ENCODE assay signal across 24 mouse cellular contexts in genomic region chr10:111743291-111743690, GRCm38 (mm10).
DNase-seq lines count a peak whose midpoint lies in the region; ATAC-seq lines count a peak whose summit lies in the region.
"Had no signal": no experiment of that assay in that cellular context is flagged by ENCODE, and none has a peak within 500 bp of the region (broad histone marks: within the 10 kb centered on the region; RNA-seq: fewer than 3 reads in every experiment).

No protein-coding gene starts in this region.

- WGBS in heart, embryonic 10.5 days, result 83% methylated on average over 9 of the region's 9 CpGs
- WGBS in hindbrain, embryonic 13.5 days, result 38% methylated on average over 9 of the region's 9 CpGs
- 25% methylated on average over 9 of the region's 9 CpGs for whole genome bisulfite sequencing in neural tube, embryonic 13.5 days

- DNase-seq in heart, embryonic 10.5 days (ENCODE audit: low spot score), result peak; percentile 14
- no peak for DNase-seq in heart, postnatal 4 days
- DNase-seq in embryo, embryonic 10.5 days (ENCODE audit: low spot score), result peak; percentile 33
- no peak for DNase-seq in layer of hippocampus, adult 11-12 months (ENCODE audit: low spot score)
- DNase-seq in layer of hippocampus, adult 9-11 months, result no peak
- DNase-seq: adrenal gland, postnatal 14 days; cerebellum, adult 11 months; cerebellum, adult 9-11 months; gastrocnemius, postnatal 14 days; kidney, postnatal 14 days; liver, postnatal 0 days; lung, postnatal 36 days; thymus, adult 2 months; thymus, postnatal 36 days had no signal

- no peaks in the 10 kb centered on the region for H3K27me3 ChIP-seq in heart, embryonic 10.5 days (ENCODE audit: insufficient read depth, poor library complexity, severe bottlenecking)
- no peaks in the 10 kb centered on the region for H3K27me3 ChIP-seq in hindbrain, embryonic 13.5 days
- H3K27me3 ChIP-seq in neural tube, embryonic 13.5 days, result no peaks in the 10 kb centered on the region
- H3K27me3 ChIP-seq: forebrain, embryonic 13.5 days; limb, embryonic 13.5 days; liver, embryonic 12.5 days; midbrain, embryonic 12.5 days; Patski had no signal

- no peak overlapping the region for H3K27ac ChIP-seq in heart, embryonic 10.5 days
- H3K27ac ChIP-seq in hindbrain, embryonic 13.5 days, result 0 out of 2 replicates have a peak overlapping the region, but pooled peaks have one; percentile 36
- H3K27ac ChIP-seq in neural tube, embryonic 13.5 days (replicated peaks), result peak overlapping the region; percentile 46
- H3K27ac ChIP-seq: forebrain, embryonic 13.5 days; limb, embryonic 13.5 days; liver, embryonic 12.5 days; midbrain, embryonic 12.5 days had no signal

- no peak for ATAC-seq in hindbrain, embryonic 13.5 days (ENCODE audit: low FRiP score)
- ATAC-seq in neural tube, embryonic 13.5 days (ENCODE audit: low read depth), result no peak; the same call in 1 of the 2 replicates
- ATAC-seq: forebrain, embryonic 13.5 days; intestine, postnatal 0 days; liver, embryonic 12.5 days; liver, postnatal 0 days; Patski had no signal

- H3K4me2 ChIP-seq in hindbrain, embryonic 13.5 days, result peak overlapping the region; percentile 11; the same call in 1 of the 2 replicates
- peak overlapping the region; percentile 27 for H3K4me2 ChIP-seq in neural tube, embryonic 13.5 days
- H3K4me2 ChIP-seq: forebrain, embryonic 13.5 days; heart, embryonic 11.5 days; limb, embryonic 13.5 days; liver, embryonic 12.5 days; midbrain, embryonic 12.5 days had no signal

- no peaks in the 10 kb centered on the region for H3K9me3 ChIP-seq in heart, embryonic 10.5 days
- H3K9me3 ChIP-seq in hindbrain, embryonic 13.5 days, result no peaks in the 10 kb centered on the region
- no peaks in the 10 kb centered on the region for H3K9me3 ChIP-seq in neural tube, embryonic 13.5 days
- H3K9me3 ChIP-seq: forebrain, embryonic 13.5 days; limb, embryonic 13.5 days; liver, embryonic 12.5 days; midbrain, embryonic 12.5 days had no signal

- no peak overlapping the region for H3K9ac ChIP-seq in hindbrain, embryonic 13.5 days
- H3K9ac ChIP-seq in neural tube, embryonic 13.5 days, result 0 out of 2 replicates have a peak overlapping the region, but pooled peaks have one; percentile 38
- H3K9ac ChIP-seq: forebrain, embryonic 13.5 days; limb, embryonic 13.5 days; liver, embryonic 12.5 days; liver, postnatal 0 days; midbrain, embryonic 12.5 days had no signal

- H3K4me1 ChIP-seq in heart, embryonic 10.5 days, result peaks cover 18% of the 10 kb centered on the region
- H3K4me1 ChIP-seq in hindbrain, embryonic 13.5 days (replicated peaks), result peaks cover 8% of the 10 kb centered on the region
- peaks cover 22% of the 10 kb centered on the region for H3K4me1 ChIP-seq in neural tube, embryonic 13.5 days (replicated peaks)
- H3K4me1 ChIP-seq: limb, embryonic 13.5 days had no signal

- no peaks in the 10 kb centered on the region for H3K36me3 ChIP-seq in heart, embryonic 10.5 days
- H3K36me3 ChIP-seq in hindbrain, embryonic 13.5 days, result no peaks in the 10 kb centered on the region
- H3K36me3 ChIP-seq in neural tube, embryonic 13.5 days, result no peaks in the 10 kb centered on the region
- H3K36me3 ChIP-seq: limb, embryonic 13.5 days; liver, embryonic 12.5 days; midbrain, embryonic 12.5 days had no signal

- no peak overlapping the region for H3K4me3 ChIP-seq in heart, embryonic 10.5 days
- H3K4me3 ChIP-seq in hindbrain, embryonic 13.5 days, result no peak overlapping the region
- no peak overlapping the region for H3K4me3 ChIP-seq in neural tube, embryonic 13.5 days
- H3K4me3 ChIP-seq: forebrain, embryonic 13.5 days; limb, embryonic 13.5 days; liver, embryonic 12.5 days; midbrain, embryonic 12.5 days; myocyte had no signal

Comparison
In these comparisons a context has a peak if more than half of its experiments do, and no peak if none do; other contexts are left out.
1. DNase-seq: peak in heart, embryonic 10.5 days (single experiment) and embryo, embryonic 10.5 days (single experiment); none in heart, postnatal 4 days (single experiment), layer of hippocampus, adult 11-12 months (single experiment) and layer of hippocampus, adult 9-11 months (single experiment).